Mouse (Mus musculus) ES-E14 (cell line): Measurements from ENCODE around the gene Pdxp.

Experiments
- HCFC1 ChIP-seq: IDR thresholded peaks from 2 replicates; pipeline ENCODE4 v1.6.1; 2012; ENCODE audit warnings: low read length, inconsistent platforms, borderline replicate concordance; ENCODE audit not compliant: insufficient read depth
- MAFK ChIP-seq: IDR thresholded peaks from 2 replicates; pipeline ENCODE4 v1.6.1; 2014; ENCODE audit warnings: mild to moderate bottlenecking, low read depth, low read length, inconsistent platforms; ENCODE audit not compliant: insufficient read depth

GRCm38 (mm10) chr15:78877810-78878390, 35.8 kb upstream of the Pdxp start:
- no peak for TF ChIP-seq MAFK
- no peak for TF ChIP-seq HCFC1
